Mouse (Mus musculus) lung, embryonic 15.5 days (tissue): ENCODE measurements around the gene Ksr1. TPM values are rescaled to one million over a fixed set of nuclear protein-coding genes. Genes with fewer than 3 reads are reported as not detected.

Source experiments
- ATAC-seq: fragments of 200-750 bp; cut with Nextera tagmentation; 2 replicates; pipeline ENCODE4 v1.8.0; 2017; ENCODE audit warnings: moderate number of reproducible peaks, borderline replicate concordance; ENCODE audit not compliant: low FRiP score, low TSS enrichment; ENCODE audit errors: extremely low read depth
- H3K27ac ChIP-seq: fragments of 300-500 bp; sonication (generic); 2 replicates; pipeline ENCODE4 v1.5.1; 2015; ENCODE audit warnings: moderate library complexity, mild to moderate bottlenecking, inconsistent platforms
- H3K27me3 ChIP-seq: fragments of 300-500 bp; sonication (generic); 2 replicates; pipeline ENCODE4 v1.6.1; 2015; ENCODE audit warnings: inconsistent platforms
- H3K36me3 ChIP-seq: fragments of 300-500 bp; sonication (generic); 2 replicates; pipeline ENCODE4 v1.6.1; 2015; ENCODE audit warnings: inconsistent platforms
- H3K4me1 ChIP-seq: fragments of 300-500 bp; sonication (generic); 2 replicates; pipeline ENCODE4 v1.6.1; 2015; ENCODE audit warnings: inconsistent platforms
- H3K4me2 ChIP-seq: fragments of 300-500 bp; sonication (generic); 2 replicates; pipeline ENCODE4 v1.6.1; 2015; ENCODE audit warnings: inconsistent platforms, mild to moderate bottlenecking, moderate library complexity
- H3K4me3 ChIP-seq: fragments of 300-500 bp; sonication (generic); 2 replicates; pipeline ENCODE4 v1.5.1; 2015; ENCODE audit warnings: mild to moderate bottlenecking, inconsistent platforms
- H3K9ac ChIP-seq: fragments of 300-500 bp; sonication (generic); 2 replicates; pipeline ENCODE4 v1.6.1; 2015; ENCODE audit warnings: inconsistent platforms
- H3K9me3 ChIP-seq: fragments of 300-500 bp; sonication (generic); 2 replicates; pipeline ENCODE4 v1.6.1; 2016; ENCODE audit warnings: inconsistent platforms
- WGBS: fragments of 180-500 bp; shearing (Covaris S2); methylation state at CpG from one replicate; pipeline ENCODE4 v1.1.7; 2015; 5-methylcytosine and 5-hydroxymethylcytosine counted together
- polyA plus RNA-seq: library from polyadenylated mRNA; unstranded; fragments of >200 nt; fragmentation: Nextera tagmentation; extraction: Ambion mirVana; gene quantifications from 2 replicates; pipeline ENCODE4 v1.2.1, GENCODE M21; 2015

The Ksr1 gene
- polyA plus RNA-seq, 1 experiment from 2014 or later, result 2.8 TPM

DNA sequence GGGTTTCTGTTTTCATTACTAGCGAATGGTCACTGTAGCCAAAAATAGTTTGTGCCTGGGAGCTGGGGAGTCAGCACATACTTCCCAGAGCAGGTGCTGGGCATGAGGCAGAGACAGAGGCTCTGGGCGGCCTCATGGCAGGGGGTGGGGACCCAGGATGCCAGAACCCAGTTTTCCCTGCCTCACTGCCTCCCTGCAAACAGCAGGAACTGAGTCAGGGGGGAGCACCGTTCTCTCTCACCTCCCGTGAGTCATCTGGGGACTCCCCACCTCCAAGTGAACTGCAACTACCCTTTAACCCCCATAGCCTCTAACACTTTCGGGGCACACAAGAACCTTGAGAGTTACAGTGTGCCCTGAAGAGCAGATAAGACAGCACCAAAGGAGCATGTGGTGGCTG lies 86.4 kb downstream of the Ksr1 start:
- Histone ChIP-seq H3K36me3 (no peaks in the 10 kb centered on the region), H3K27ac (no peak overlapping the region), H3K4me1 (peaks cover 14% of the 10 kb centered on the region; the same call in 1 of the 2 replicates), H3K9ac (no peak overlapping the region), H3K4me2 (no peak overlapping the region), H3K4me3 (no peak overlapping the region), H3K27me3 (no peaks in the 10 kb centered on the region), H3K9me3 (no peaks in the 10 kb centered on the region)
- WGBS, result 53% methylated on average over 5 of the region's 5 CpGs
- no peak for ATAC-seq

DNA sequence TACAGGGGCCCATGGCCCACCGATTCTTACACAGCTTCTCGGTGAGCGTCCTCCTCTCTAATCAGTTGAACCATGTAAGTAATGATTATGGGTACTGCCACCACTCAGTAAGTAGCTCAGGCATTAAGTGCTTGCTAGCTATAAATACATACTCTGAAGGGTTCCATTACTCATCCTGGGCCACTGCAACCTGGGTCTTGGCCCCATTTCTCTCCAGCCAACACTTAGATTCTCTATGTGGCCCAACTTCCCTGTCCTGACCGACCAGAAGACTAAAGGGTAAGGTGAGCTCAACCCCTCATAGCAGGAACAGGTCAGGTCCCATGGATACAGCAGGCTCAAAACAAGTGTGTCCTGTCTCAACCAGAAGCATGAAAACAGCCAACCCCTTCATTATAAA lies 87.1 kb downstream of the Ksr1 start:
- WGBS, result 91% methylated on average over 4 of the region's 4 CpGs
- Histone ChIP-seq H3K9me3 (no peaks in the 10 kb centered on the region), H3K4me1 (peaks cover 12% of the 10 kb centered on the region; the same call in 1 of the 2 replicates), H3K27ac (no peak overlapping the region), H3K4me3 (no peak overlapping the region), H3K4me2 (no peak overlapping the region), H3K36me3 (no peaks in the 10 kb centered on the region), H3K9ac (no peak overlapping the region), H3K27me3 (no peaks in the 10 kb centered on the region)
- ATAC-seq, result no peak

DNA sequence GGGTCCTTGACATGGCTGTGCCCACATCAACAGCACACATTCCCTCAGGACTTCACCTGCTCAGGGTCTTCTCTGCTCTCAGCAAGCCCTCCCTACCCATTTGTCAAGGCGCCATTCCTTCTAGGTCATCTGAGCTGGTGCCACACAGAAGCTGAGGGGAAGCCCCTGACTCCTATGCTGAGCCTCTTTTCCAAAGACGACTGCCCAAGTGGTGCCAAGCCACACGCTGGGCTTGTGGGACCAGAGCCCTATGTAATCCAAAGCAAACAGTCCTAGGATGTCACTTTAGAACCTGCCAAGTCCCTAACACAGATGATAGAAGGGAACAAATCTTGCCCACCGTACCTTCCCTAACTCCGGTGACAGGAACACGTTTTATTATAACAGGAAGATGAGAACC lies 87.6 kb downstream of the Ksr1 start:
- Histone ChIP-seq H3K9me3 (no peaks in the 10 kb centered on the region), H3K4me3 (no peak overlapping the region), H3K9ac (no peak overlapping the region), H3K4me1 (peaks cover 12% of the 10 kb centered on the region; the same call in 1 of the 2 replicates), H3K36me3 (no peaks in the 10 kb centered on the region), H3K4me2 (no peak overlapping the region), H3K27me3 (no peaks in the 10 kb centered on the region), H3K27ac (no peak overlapping the region)
- 80% methylated on average over 6 of the region's 6 CpGs for WGBS
- ATAC-seq, result no peak

DNA sequence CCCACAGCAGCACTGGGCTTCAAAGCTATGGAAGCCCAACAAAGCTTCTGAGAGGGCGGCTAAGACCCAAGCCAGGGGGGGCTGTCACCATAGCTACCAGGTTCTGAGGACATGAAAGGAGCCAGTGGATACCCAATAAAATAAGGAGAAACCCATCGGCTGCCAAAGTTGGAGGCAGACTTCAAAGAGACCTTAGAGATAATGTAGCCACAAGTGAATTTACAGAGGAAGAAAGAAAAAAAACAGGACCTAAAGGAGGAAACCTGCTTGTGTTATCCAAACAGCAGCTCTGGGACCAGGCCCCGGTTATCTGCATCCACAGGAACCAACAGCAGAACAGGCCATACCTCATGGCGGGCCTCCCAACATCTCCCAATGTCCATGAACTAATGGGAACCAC lies 88.4 kb downstream of the Ksr1 start:
- H3K9me3 ChIP-seq, result no peaks in the 10 kb centered on the region
- no peak overlapping the region for H3K4me2 ChIP-seq
- peaks cover 12% of the 10 kb centered on the region; the same call in 1 of the 2 replicates for H3K4me1 ChIP-seq
- no peak overlapping the region for H3K4me3 ChIP-seq
- no peaks in the 10 kb centered on the region for H3K27me3 ChIP-seq
- no peak overlapping the region for H3K9ac ChIP-seq
- H3K36me3 ChIP-seq, result no peaks in the 10 kb centered on the region
- no peak for ATAC-seq
- H3K27ac ChIP-seq, result no peak overlapping the region
- 35% methylated on average over 4 of the region's 4 CpGs for WGBS

DNA sequence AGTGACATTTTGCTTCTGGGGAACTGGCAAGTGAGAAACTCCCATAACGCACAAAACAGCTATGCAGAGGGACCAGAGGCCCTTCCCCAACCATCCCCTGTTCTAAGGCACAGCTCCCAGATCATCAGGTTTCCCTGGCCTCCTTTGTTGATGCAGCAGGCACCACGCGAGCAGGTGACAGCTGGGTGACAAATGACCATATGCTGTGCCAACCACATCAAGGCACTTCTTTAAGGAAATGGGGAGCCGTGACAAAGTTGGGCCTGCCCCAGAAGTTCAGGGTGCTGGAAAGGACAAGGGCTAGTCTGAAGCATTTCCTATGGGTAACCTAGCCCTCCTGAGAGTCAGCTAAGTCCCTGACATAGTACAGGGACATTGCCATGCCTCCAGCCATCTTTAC lies 89.3 kb downstream of the Ksr1 start:
- H3K4me2 ChIP-seq, result no peak overlapping the region
- no peaks in the 10 kb centered on the region for H3K9me3 ChIP-seq
- WGBS, result 52% methylated on average over 4 of the region's 4 CpGs
- H3K4me3 ChIP-seq, result no peak overlapping the region
- peaks cover 12% of the 10 kb centered on the region; the same call in 1 of the 2 replicates for H3K4me1 ChIP-seq
- no peaks in the 10 kb centered on the region for H3K27me3 ChIP-seq
- no peak overlapping the region for H3K9ac ChIP-seq
- no peak overlapping the region for H3K27ac ChIP-seq
- ATAC-seq, result no peak
- H3K36me3 ChIP-seq, result no peaks in the 10 kb centered on the region

DNA sequence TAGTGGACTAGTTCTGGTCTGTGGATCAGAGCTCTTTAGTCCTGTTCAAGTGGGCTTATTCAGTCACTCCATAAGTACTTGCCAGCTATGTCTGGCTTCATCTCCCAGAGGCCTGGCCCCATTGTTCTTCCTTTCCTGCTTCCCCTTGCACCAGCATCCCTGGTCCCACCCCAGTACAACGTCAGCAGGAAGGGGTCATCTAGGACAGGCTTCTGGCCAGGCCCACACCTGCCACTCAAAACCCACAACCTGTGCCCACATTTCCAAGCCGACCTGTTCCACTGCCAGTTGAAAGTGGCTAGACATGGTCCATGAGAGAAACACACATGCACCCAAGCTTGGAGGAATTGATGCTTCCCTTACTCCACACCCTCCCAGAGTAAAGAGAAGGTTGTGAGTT lies 90.2 kb downstream of the Ksr1 start:
- H3K9me3 ChIP-seq, result no peaks in the 10 kb centered on the region
- H3K27ac ChIP-seq, result no peak overlapping the region
- WGBS, result 51% methylated on average over 2 of the region's 2 CpGs
- H3K27me3 ChIP-seq, result no peaks in the 10 kb centered on the region
- H3K9ac ChIP-seq, result no peak overlapping the region
- H3K4me3 ChIP-seq, result no peak overlapping the region
- no peak overlapping the region for H3K4me2 ChIP-seq
- ATAC-seq, result no peak
- peaks cover 12% of the 10 kb centered on the region; the same call in 1 of the 2 replicates for H3K4me1 ChIP-seq
- H3K36me3 ChIP-seq, result no peaks in the 10 kb centered on the region

DNA sequence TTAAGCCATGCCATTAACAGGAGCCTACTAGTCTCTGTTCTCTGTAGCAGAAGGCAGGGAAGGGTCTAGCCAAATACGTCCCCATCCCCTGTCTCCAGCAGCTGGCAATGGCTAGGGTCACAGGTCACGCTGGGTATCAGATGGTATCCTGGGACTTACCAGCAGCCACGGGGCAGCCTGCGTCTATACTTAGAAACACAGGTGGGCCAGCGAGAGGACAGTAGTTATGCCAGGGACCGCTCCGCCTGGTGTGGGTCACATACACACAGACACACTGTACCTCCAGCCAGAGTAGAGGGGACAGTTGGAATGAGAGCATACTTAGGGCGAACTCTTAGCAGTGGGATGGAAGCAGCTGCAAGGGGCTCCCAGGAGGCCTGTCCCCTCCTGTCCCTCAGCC lies 91.0 kb downstream of the Ksr1 start:
- ATAC-seq, result 0 out of 2 replicates have a peak, but pooled peaks have one; percentile 8
- H3K27ac ChIP-seq, result no peak overlapping the region
- no peaks in the 10 kb centered on the region for H3K9me3 ChIP-seq

DNA sequence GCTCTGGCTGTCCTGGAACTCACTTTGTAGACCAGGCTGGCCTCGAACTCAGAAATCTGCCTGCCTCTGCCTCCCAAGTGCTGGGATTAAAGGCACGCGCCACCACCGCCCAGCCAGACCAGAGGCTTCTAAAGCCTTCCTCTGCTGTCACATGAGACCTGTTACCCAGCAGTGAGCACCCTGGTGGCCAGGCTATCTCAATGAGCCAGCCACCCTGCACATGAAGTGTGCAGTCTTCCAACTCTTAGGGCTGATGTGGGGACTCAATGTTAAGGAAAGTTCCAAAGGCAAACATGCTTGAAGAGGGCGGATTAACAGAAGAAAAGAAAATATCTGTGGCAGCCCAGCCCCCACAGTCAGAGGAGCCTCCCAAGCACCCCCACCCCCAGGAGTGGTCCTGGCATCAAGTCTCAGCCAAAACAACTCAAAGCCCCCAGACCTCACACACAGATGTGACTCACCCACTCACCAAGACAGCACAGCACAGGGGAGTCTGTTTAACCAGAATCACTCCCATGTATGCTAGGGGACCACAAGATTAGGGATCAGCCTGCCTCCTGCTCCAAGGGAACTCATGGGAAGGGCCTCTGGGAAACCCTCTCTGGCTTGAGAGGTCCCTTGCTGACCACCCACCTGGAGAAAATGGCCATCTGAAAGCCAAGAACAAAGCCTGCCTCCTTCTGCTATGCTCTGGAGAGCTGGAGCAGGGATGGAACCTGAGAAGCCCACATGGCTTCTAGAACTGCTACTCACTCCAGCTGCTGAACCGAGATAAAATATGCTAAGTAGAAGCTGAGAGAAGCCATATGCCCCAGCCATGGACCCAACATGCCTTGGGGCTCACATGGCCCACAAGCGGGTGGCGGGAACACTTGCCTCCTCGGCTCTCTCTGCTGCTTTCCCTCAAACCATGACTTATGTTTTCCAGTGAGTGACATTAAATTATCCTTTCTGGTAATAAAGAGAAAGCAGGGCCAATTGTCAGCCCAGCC lies 91.8 kb downstream of the Ksr1 start:
- H3K9me3 ChIP-seq, result no peaks in the 10 kb centered on the region
- no peak overlapping the region for H3K4me2 ChIP-seq
- no peak overlapping the region for H3K27ac ChIP-seq
- 76% methylated on average over 9 of the region's 9 CpGs for WGBS
- peaks cover 12% of the 10 kb centered on the region; the same call in 1 of the 2 replicates for H3K4me1 ChIP-seq
- H3K27me3 ChIP-seq, result no peaks in the 10 kb centered on the region
- no peak for ATAC-seq
- no peaks in the 10 kb centered on the region for H3K36me3 ChIP-seq
- no peak overlapping the region for H3K4me3 ChIP-seq
- no peak overlapping the region for H3K9ac ChIP-seq

More for the DNA sequence above, 91.0 kb downstream of the Ksr1 start:
- WGBS, result 76% methylated on average over 8 of the region's 8 CpGs
- H3K4me1 ChIP-seq, result peaks cover 12% of the 10 kb centered on the region; the same call in 1 of the 2 replicates
- H3K4me2 ChIP-seq, result no peak overlapping the region
- H3K4me3 ChIP-seq, result no peak overlapping the region
- no peak overlapping the region for H3K9ac ChIP-seq
- H3K36me3 ChIP-seq, result no peaks in the 10 kb centered on the region
- no peaks in the 10 kb centered on the region for H3K27me3 ChIP-seq

DNA sequence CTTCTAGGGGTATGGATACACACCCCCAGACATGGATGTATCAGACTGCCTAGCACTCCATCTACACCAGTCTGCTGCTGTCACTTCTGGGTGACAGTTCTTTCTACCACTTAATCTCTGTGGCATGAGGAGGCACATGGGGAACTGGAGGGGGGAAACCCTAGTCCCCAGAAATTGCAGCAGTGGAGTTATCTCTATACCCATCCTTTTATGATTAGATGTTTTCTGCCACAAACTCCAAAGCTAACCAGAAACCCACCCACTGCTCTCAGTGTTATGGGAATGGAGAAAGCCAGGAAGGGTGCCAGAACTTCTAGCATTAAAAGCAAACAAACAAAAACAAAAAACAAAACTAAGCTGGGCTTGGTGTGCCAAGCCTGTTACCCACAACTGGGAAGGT lies 92.8 kb downstream of the Ksr1 start:
- H3K4me3 ChIP-seq, result no peak overlapping the region
- no peak for ATAC-seq
- H3K36me3 ChIP-seq, result no peaks in the 10 kb centered on the region
- no peak overlapping the region for H3K4me2 ChIP-seq
- H3K9ac ChIP-seq, result no peak overlapping the region
- H3K9me3 ChIP-seq, result no peaks in the 10 kb centered on the region
- no peak overlapping the region for H3K27ac ChIP-seq
- no peaks in the 10 kb centered on the region for H3K27me3 ChIP-seq
- H3K4me1 ChIP-seq, result peaks cover 12% of the 10 kb centered on the region; the same call in 1 of the 2 replicates

DNA sequence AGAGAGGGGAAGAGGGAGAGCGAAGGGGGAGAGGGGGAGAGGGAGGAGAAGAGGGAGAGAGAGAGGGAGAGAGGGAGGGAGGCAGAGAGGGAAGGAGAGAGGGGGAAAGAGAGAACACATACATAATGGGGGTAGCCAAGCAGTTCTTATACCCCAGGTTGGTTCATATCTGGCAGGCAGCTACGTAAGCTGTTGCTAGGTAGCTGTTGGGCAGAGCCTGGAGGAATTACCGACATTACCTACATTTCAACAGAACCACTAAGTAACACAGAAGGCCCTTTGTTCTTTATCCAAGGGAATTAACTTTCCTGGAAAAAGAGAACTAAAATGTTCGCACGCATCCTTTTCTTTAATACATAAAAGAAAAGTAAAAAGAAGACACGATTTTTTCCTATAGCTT lies 93.4 kb downstream of the Ksr1 start:
- no peak overlapping the region for H3K4me3 ChIP-seq
- H3K36me3 ChIP-seq, result no peaks in the 10 kb centered on the region
- no peaks in the 10 kb centered on the region for H3K27me3 ChIP-seq
- no peak overlapping the region for H3K9ac ChIP-seq
- peaks cover 12% of the 10 kb centered on the region; the same call in 1 of the 2 replicates for H3K4me1 ChIP-seq
- ATAC-seq, result no peak
- no peak overlapping the region for H3K4me2 ChIP-seq
- H3K27ac ChIP-seq, result no peak overlapping the region
- H3K9me3 ChIP-seq, result no peaks in the 10 kb centered on the region
- WGBS, result 70% methylated on average over 6 of the region's 6 CpGs

DNA sequence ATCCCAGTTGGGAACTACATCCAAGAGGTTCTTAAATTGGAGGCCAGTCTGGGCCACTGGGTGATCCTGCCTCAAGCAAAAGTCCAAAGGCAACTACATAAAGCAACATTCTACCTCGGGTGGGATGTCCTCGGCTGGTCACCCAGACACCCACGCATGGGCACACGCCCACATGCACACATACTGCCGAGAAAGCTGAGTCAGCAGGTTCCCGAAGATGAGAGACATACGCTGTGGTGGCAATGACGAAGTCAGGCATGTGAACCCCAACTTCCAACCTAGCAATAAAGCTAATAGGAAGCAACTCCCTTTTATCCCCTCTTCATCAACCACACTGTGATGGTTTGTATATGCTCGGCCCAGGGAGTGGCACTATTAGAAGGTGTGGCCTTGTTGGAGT lies 94.7 kb downstream of the Ksr1 start:
- Histone ChIP-seq H3K4me3 (no peak overlapping the region), H3K27me3 (no peaks in the 10 kb centered on the region), H3K9me3 (no peaks in the 10 kb centered on the region), H3K27ac (no peak overlapping the region), H3K9ac (no peak overlapping the region), H3K4me1 (peaks cover 13% of the 10 kb centered on the region; the same call in 1 of the 2 replicates), H3K36me3 (no peaks in the 10 kb centered on the region), H3K4me2 (no peak overlapping the region)
- WGBS, result 92% methylated on average over 9 of the region's 9 CpGs
- ATAC-seq, result no peak

DNA sequence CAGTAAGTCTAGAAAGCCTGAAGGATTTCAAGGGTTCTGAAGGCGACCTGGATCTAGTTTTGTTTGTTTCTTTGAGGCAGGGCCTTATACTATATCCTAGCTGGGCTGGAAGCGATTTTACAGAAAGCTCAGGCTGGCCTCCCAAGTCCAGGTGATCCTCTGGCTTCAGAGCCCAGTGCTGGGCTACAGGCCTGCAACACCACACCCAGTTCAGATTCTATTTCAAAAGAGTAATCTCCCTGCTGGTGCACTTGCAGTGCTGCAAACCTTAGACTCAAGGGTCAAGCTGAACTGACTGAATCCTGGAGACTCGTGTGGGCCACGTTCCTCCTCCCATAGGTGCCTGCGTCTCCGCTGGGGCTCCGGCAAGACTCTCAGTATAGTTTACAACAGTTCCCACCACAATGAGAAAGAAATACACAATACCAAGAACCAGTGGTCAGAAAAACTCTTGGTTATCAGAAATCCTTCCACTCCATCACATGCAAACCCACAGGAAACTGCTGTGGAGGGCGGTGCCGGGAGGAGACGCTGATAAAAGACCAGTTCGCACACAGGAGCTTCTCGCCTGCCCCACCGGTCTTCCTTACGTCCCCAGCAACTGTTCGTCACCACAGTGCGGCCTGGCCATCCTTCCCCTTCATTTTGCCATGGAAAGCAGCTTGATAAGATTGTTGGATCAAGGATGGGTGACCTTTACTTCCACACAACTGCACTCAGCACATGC lies 95.3 kb downstream of the Ksr1 start:
- no peak for ATAC-seq
- Histone ChIP-seq H3K4me3 (no peak overlapping the region), H3K9ac (no peak overlapping the region), H3K9me3 (no peaks in the 10 kb centered on the region), H3K4me1 (peaks cover 15% of the 10 kb centered on the region; the same call in 1 of the 2 replicates), H3K36me3 (no peaks in the 10 kb centered on the region), H3K4me2 (no peak overlapping the region), H3K27me3 (no peaks in the 10 kb centered on the region), H3K27ac (no peak overlapping the region)
- 80% methylated on average over 16 of the region's 16 CpGs for WGBS
